Mouse (Mus musculus): ENCODE measurements around the gene Ctrc.

Ctrc gene

DNA sequence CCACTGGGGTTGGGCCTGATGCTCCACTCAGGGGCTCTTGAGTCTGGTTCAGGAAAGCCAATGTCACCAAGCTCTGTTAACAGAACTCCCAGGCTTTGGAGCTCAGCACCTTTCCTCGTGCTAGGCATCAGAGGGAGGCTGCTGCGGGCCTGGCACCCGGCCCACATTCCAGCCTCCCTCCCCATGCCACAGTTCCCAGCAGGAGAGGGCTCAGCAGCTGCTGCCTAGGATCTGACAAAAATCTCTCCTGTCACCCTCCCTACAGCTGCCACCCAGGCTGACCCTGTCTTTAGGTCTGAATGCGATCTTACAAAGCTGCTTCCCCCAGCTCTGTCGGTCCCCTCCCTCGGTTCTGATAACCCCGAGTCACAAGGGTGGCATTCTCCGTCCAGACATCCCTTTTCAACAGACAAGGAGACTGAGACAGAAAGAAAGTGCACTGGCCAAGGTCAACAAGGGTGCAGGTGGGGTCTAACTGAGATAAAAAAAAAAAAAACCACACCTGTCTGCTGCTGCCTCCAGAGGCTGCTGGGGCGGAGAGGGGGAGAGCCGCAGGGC is 20.9 kb upstream of the Ctrc start:
- peak; percentile 63 for DNase-seq

DNA sequence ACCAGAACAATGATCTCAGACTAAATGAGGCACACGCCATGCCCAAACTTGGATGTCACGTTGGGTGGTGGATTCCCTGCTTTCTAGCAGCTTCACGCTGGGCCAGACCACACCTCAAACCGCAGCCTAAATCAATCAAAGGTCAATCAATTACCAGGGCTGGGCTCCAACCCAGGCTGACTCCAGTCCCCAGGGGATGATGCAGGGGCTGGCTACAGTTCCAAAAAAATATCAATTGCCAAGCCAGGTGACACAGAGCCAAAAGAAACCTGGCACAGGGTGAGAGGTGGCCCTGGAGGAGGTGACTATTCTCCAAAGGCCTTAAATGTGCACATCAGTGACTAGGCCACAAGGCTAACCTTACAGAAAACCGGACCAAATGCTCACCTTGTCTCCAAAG is 19.4 kb upstream of the Ctrc start:
- DNase-seq: peak; percentile 40

DNA sequence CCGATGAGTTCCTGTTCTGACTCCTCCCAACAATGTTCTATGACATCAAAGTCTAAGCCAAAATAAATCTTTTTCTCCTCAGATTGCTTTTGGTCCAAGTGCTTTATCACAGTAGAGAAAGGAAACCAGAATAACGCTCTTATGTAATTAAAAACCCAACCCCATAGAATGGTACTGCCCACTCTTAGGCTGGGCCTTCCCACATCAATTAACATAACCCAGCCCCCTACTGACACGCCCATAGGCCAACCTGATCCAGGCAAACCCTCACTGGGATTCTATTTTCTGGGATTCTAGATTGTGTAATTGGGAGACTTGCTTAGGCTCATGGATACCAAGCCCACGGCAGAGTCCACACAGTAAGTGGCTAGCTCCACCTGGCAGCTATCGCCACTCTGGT is 18.8 kb upstream of the Ctrc start:
- DNase-seq: no peak

DNA sequence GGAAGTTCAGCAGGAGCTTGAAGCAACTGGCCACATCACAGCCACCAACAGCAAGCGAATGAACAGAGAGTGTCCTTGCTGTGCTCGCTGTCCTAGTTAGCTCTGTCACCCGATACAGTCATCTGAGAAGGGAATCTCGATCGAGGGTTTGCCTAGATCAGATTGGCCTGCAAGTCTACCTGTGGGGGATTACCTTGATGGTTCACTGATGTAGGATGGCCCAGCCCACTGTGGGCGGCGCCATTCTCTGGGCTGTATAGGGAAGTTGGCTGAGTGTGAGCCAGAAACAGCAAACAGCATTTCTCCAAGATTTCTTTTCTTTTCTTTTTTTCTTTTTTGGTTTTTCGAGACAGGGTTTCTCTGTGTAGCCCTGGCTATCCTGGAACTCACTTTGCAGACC is 18.3 kb upstream of the Ctrc start:
- no peak for DNase-seq

DNA sequence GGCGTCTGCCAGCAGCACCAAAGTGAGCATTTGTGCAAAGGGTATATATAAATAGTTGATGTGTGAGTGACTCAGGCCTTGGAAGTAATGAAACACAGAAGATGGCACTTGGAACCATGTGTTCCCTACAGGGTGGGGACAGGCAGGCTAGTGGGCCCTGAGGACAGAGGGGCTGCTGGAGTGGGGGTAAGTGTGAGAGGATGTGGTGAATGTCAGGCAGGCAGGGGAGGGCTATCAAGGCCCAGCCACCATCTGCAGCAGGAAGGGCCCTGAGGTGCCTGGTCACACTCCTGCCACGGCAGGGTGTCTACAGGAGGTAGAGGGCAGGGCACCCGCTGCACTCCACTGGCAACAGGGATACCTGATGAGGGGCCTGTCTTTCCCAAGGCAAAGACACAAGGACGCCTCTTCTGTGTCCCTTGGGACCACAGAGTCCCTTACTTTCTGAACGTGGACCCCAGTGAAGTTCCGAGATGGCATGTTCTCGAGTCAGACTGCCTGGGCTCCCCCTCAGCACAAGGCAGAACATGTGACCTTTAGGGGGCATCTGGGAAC is 17.6 kb upstream of the Ctrc start:
- no peak for DNase-seq

DNA sequence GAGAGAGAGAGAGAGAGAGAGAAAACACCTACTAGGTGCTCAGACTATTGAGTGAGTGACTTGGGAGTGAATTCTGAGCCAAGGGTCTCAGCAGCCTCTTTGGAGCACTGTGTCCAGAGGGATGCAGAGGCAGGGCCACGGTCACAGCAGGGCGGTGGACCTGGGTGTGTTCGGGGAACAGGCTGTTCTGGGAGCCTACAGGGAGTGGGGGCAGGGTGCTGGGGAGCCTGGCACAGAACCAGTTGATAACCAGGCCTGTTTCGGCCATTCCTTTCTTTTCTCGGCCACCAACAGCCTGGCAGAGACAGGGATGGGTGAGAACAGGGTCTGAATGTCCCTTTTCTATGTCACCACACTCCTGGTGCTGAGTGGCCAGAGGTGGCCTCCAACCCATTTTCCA is 16.7 kb upstream of the Ctrc start:
- no peak for DNase-seq

DNA sequence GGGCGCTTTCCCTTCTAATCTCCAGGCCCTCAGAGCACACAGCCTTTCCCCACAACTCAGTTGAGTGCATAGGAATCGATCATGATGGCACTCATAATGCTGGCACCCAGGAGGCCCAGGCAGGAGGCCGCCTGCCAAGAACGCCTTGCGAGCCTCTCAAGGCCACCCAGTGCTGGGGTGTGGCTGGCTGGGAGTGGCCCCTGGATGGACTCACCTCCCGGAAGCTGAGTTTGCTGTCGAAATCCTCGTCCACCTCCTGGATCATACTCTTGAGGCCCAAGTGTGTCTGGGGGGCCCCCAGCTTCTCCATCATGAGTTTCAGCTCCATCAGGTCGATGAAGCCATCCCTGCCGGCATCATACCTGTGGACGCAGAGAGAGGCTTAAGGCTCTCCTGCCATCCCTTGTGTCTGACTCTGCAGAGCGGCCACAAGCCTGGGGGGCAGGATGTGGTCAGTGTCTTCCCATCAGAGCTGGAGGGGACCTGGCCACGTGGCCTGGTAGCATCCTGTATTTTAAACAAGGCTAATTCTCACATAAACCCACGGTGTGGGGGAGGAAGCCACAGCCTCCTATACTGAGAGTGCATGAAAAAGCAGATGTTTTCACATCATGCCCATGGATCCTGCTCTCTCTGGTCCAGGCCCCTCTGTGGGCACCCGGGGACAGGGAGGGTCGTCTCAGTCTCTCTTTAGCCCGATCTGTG is 15.6 kb upstream of the Ctrc start:
- no peak for DNase-seq

DNA sequence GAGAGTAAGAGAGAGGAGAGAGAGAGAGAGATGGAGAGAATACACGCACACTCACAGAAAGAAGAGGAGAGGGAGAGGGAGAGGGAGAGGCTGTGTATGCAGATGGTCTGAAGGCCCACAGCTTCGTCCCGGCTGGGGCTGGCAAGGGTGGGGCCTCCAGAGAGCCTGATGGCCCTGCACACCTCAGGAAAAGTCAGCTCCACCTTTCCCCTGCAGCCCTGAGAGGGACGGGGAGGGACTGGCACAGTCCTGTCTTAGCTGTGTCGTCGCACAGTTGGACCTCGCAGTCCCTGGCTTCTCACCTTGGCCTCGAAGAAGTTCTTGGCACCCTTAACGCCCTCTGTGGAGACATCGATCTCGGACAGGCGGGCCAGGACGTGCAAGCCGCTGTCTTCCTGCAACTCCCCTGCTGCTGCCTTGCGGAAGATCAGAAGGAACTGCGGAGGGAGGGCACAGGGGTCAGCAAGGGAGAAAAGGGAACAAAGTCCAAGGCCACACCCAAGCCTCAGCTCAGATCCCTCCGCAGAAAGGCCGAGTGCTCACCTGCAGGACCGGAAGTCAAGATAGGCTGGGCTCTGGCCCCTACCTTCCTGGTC is 14.2 kb upstream of the Ctrc start:
- peak; percentile 38 for DNase-seq

DNA sequence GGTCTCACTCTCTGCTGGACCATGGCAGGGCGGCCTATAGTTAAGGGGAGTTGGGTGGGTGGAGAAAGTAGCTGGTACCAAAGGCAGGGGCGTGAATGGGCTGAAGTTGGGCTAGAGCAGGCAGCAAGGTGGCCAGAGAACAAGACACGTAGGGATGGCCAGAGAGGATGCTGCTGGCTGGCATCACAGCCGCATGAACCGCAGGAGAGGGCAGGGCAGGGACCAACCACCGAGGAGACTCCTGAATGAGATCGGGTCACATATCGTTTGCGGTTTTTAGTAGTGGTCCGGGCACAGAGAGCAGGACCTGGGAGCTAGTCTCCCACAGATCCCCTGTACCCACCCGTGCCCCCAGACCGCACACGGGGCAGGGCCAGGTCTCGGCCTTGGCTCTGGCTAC is 13.2 kb upstream of the Ctrc start:
- DNase-seq: no peak

DNA sequence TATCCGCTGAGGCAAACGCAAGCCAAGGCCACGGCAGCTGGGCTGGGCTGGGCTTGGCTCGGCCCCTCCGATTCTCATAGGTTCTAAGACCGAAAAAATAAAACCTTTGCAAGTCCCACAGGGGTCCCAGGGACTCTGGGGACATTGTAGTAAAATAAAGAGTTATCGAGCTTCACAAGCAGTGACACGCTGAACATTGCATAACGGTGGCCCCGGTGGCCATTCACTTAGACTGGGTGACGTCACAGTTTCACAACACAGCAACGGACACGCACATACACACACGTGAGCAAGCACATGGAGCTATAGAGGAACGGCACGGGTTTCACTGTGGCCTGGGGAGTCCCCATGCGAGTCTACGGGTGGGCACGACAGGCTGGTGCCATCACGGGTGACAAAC is 12.3 kb upstream of the Ctrc start:
- DNase-seq: peak; percentile 22

DNA sequence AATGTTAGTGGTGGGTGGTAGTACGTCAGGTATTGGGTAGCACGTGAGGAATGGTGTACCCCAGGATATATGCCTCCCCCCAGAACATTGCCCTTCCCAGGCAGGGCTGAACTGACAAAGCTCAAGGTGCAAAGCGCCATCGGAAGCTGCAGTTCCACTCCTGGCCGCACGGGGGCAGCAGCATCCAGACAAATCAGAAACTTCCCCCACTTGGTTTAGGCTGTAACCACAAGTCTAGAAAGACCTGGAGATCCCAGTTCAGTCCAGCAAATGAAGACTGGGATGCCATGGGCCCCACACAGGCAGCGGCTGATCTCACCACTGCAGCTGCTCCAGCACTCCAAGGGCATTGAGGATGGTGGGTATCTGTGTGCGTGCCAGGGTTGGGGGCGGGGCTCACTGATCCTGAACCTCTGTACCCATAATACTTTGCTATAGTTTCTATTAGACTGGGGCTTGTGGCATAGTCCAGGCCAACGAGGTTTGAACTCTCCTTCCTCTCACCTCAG is 11.3 kb upstream of the Ctrc start:
- DNase-seq: peak; percentile 66

DNA sequence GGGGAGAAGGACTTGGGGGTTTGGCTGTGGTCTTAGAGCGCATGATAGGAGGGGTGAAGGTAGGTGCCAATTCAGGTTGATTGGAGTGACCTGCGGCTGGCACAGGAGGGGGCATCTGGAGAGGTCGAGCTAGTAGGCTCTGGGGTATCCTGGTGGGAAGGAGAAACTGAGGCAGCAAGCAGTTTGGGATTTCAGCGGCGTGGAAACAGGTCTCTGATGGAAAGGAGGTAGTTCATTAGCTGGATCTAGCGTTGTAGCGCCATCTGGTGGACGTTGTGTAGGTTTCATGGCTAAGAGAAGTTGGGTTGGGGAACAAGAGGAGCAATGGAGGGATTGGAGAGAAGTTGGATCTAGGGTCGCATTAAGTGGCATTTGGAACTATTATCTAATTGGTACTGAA is 7.3 kb upstream of the Ctrc start:
- peak; percentile 33 for DNase-seq

DNA sequence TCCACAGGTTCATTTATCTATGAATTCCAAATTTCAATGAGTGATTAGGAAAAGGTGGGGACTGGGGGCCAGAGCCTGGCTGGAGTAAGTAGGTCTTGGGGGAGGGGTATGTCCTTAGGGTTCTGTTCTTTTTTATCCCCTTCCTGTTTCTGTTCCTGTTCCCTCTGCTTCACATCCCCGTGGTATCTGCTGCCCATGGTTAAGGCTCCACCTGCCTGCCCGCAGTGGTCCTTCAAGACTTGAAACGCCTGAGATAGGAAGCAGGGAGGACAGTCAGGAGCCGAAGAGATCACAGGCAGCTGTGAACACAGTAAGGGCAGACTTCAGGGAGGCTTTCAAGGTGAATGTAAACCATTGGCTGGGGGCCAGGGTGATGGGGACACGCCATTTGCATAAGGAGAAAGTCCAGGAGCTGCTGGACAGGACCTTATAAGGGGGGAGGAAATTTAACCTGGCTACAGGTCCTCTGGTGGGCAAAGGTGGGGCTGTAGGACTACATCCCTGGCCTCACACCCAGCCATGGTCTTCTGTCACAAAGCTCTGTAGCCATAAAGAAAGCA is 11.5 kb downstream of the Ctrc start:
- no peak for DNase-seq

DNA sequence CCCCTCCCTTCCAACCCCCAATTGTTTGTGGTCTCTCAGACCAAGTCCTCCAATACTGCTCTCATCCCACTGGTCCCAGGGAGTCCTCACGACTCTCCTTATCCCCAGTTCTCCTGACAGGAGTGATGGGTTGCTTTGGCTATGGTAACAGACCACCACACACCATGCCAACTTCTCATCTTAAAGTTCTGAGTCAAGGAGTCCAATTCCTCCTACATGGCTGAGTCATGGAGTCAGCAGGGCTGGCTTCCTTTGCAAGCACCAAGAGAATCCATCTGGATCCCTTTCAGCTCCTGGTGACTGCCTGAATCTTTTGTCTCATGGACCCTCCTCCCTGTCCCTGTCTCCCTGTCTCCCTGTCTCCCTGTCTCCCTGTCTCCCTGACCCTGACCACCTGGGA is 12.2 kb downstream of the Ctrc start:
- no peak for DNase-seq

DNA sequence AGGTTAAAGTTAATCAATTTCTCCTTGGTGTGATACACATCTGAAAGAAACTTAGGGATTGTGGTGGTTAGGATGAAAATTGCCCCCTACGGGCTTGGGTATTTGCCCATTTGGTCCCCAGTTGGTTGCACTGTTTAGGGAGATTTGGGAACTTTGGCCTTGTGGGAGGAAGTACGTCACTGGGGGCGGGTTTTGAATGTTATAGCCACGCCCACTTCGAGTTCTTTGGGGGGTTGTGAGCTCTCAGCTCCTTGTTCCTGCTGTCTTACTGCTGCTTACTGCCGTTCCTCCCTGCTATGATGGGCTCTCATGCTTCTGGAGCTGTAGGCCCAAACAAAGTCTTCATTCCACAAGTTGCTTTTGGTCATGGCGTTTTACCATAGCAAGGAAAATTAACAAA is 14.8 kb downstream of the Ctrc start:
- DNase-seq: no peak

DNA sequence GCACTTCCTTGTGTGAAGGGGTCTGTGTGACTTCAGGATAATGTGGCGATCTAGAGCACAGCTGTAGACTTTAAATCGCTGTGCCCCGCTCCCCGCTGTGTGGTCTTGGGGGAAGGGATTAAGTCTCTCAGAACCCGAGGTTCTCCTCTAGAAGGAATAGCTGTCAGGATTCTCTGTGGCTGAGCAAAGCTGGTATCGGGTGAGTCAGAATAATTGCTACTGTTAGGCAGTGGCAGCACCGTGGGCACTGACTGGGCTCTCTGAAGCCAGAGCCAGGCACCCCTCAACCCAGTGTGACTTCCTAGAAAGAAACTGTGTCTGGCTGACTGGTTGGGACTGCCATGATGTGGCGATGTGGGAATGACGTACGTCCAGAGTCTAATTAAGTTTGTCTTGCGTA is 15.8 kb downstream of the Ctrc start:
- DNase-seq: no peak

DNA sequence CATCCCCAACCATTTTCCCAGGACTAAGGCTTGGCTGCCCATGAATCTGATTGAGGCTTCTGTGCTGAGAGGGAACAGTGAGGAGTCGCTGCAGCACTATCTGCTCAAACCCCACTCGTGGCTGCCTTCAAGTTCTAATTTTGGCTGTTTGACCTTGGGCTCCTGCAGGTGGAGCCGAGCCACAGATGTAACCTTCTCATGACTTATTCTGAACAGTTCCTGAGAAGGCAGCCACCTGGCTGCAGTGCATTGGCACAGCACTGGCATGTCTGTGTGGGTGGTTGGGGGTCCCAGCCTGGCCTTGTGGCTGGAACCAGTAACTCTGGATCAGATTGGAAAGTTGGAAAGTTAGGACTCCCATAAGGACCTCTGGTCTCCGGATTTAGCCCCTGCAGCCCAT is 18.0 kb downstream of the Ctrc start:
- peak; percentile 6 for DNase-seq

DNA sequence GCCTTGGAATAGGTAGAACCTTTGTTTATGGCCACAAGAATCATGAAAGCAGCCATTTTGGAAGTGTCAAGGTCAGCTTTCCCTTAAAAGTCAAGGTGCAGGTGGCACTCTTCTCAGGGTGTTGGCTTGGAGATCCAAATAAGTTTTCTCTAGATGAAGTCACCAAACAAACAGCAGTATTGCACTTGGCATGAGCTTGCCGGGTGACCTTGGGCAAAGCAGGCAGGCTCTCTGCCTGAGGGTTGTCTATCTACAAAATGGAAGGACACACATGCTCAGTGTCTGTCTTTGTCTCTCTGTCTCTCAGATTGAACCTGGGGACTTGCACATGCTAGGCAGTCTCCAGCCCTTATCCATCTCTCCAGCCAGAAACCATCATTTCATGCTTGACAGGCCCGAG is 18.8 kb downstream of the Ctrc start:
- DNase-seq: no peak

DNA sequence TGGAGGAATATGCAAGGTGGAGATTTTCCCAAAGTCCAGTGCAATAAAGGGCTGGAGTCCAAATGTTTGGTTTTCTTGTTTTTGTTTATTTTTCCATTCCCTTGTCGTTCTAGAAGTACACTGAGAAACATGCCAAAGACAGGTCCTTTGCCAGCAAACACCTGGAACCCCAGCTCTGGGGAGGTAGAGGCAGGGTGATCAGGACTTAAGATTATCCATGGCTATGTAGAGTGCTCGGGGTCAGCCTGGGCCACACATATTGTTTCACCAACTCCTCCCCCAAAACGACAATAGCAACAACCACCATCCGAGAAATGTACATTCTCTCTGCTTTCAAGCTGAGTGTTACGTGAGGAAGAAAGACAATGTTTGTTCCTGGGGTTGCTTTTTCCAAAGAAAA is 20.1 kb downstream of the Ctrc start, which contains the start of gene Cela2a:
Cela2a (minus strand) TSS at position 101 of the 400 bp plus-strand sequence.
- DNase-seq: no peak

DNA sequence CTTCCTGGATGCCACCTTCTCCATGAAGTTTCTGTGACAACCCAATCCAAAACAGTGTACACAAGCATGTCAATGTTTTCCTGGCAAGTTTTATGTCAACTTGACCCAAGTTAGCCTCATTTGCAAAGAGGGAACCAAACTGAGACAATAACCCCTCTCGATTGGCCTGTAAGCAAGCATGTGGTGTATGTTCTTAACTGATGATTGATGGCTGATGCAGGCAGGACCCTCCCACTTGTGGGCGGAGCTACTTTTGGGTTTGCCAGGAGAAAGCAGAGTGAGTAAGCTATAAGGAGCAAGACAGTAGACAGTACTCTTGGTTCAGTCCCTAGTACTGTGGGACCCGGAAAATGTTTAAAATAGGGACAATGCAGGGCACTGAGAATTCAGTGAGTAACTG is 23.2 kb downstream of the Ctrc start:
- no peak for DNase-seq

DNA sequence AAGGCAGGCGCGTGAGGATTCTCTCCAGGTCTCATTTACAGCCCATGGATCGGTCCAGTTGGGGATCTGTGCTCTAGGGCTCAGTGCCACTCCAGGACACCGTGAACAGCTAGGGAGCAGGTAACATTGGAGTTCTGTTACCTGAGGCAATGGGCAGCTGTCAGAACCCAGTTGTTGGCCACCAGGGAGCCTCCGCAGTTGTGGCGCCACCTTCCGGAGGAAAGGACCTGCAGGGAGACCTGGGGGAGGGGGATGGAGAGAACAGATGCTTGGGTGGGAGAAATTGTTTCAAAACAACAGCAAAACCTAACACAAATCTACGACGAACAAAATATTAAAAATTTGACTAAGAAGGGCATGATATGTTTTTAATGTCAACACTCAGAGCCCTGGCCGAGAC is 24.1 kb downstream of the Ctrc start:
- DNase-seq: no peak

DNA sequence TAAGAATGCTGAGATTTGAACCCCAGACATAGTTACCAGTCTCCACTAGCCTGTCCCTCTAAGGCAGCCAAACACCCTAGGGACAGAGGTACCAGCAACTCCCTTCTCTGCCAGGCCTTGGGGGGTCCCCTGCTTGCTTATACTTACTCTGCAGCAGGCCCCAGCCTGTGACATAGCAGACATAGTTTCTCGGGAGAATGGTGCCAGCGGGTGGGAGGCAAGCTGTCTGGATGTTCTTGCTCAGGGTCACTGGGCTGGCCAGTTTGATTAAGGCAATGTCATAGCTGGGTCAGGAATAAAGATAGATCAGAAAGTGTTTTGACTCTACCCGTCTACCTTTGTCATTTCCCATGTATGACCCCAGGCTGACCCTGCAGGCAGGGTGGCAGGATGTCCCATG is 25.0 kb downstream of the Ctrc start:
- no peak for DNase-seq

DNA sequence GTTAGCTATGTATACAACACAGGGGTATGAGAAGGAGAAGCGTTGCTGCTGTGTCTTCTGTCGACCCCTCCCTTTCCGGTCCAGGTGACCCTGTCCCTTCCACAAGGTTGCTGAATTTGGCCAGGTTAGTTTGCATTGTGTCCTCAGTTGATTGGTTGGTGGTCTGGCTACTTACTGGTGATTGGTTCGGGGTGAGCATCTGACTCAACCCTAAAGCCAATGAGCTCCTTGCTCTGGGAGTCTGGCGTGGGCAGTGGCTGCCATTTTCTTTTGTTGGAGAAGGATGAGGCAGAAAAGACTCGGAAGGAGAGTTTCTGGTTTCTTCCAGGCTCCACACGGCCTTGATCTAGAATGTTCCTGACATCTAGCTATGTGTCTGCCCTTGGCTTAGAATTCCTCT is 26.8 kb downstream of the Ctrc start:
- DNase-seq: no peak

DNA sequence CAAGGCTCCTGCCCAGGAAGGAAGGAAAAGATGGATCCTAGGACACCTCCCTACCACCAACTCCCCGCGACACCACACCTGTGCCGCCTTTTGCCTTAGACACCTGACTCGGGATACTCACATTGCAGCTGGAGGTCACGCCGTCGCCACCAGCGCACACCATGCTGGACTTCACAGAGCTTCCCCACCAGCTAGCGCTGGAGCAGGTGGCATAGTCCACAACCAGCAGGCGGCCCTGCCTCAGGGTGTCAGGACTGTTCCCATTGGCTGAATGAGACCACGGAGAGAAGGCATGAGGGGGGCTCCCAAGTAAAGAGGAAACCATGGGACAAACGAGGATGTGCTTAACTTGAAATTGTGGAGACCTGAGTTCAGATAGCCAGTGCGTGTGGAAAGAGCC is 27.3 kb downstream of the Ctrc start:
- DNase-seq: no peak

Measured in cerebellum, adult 11-12 months (tissue).